Mouse (Mus musculus) liver, embryonic 15.5 days (tissue): ENCODE data around the gene Psmd14. TPM values are rescaled to one million over a fixed set of nuclear protein-coding genes. Genes with fewer than 3 reads are reported as not detected.
A peak's percentile ranks its signal among the peaks of the same experiment; 100 is the strongest.

Source experiments
- ATAC-seq: fragments of 200-750 bp; cut with Nextera tagmentation; 2 replicates; pipeline ENCODE4 v1.8.0; 2017; ENCODE audit warnings: moderate number of reproducible peaks, mild to moderate bottlenecking, moderate library complexity; ENCODE audit not compliant: insufficient read depth
- H3K27ac ChIP-seq: fragments of 300-500 bp; sonication (generic); replicated peaks from 2 replicates; pipeline ENCODE4 v1.5.1; 2015; ENCODE audit warnings: mild to moderate bottlenecking, inconsistent platforms
- H3K27me3 ChIP-seq: fragments of 300-500 bp; sonication (generic); 2 replicates; pipeline ENCODE4 v1.6.1; 2015; ENCODE audit warnings: mild to moderate bottlenecking, inconsistent platforms
- H3K36me3 ChIP-seq: fragments of 300-500 bp; sonication (generic); replicated peaks from 2 replicates; pipeline ENCODE4 v1.6.1; 2015; ENCODE audit warnings: moderate library complexity, mild to moderate bottlenecking, inconsistent platforms
- H3K4me1 ChIP-seq: fragments of 300-500 bp; sonication (generic); replicated peaks from 2 replicates; pipeline ENCODE4 v1.6.1; 2015; ENCODE audit warnings: inconsistent platforms
- H3K4me2 ChIP-seq: fragments of 300-500 bp; sonication (generic); 2 replicates; pipeline ENCODE4 v1.6.1; 2015; ENCODE audit warnings: moderate library complexity, mild to moderate bottlenecking, inconsistent platforms
- H3K4me3 ChIP-seq: fragments of 300-500 bp; sonication (generic); replicated peaks from 2 replicates; pipeline ENCODE4 v1.5.1; 2015; ENCODE audit warnings: mild to moderate bottlenecking, inconsistent platforms
- H3K9ac ChIP-seq: fragments of 300-500 bp; sonication (generic); 2 replicates; pipeline ENCODE4 v1.6.1; 2015; ENCODE audit warnings: moderate library complexity, mild to moderate bottlenecking, inconsistent platforms
- H3K9me3 ChIP-seq: fragments of 300-500 bp; sonication (generic); replicated peaks from 2 replicates; pipeline ENCODE4 v1.6.1; 2016; ENCODE audit warnings: inconsistent platforms
- WGBS: fragments of 180-500 bp; shearing (Covaris S2); methylation state at CpG from one replicate; pipeline ENCODE4 v1.1.7; 2015; ENCODE audit warnings: mixed read lengths; ENCODE audit not compliant: insufficient replicate concordance; 5-methylcytosine and 5-hydroxymethylcytosine counted together
- polyA plus RNA-seq: library from polyadenylated mRNA; unstranded; fragments of >200 nt; fragmentation: Nextera tagmentation; extraction: Ambion mirVana; gene quantifications from 2 replicates; pipeline ENCODE4 v1.2.1, GENCODE M21; 2015

Gene Psmd14
- polyA plus RNA-seq, 1 experiment from 2014 or later: 108 TPM

DNA sequence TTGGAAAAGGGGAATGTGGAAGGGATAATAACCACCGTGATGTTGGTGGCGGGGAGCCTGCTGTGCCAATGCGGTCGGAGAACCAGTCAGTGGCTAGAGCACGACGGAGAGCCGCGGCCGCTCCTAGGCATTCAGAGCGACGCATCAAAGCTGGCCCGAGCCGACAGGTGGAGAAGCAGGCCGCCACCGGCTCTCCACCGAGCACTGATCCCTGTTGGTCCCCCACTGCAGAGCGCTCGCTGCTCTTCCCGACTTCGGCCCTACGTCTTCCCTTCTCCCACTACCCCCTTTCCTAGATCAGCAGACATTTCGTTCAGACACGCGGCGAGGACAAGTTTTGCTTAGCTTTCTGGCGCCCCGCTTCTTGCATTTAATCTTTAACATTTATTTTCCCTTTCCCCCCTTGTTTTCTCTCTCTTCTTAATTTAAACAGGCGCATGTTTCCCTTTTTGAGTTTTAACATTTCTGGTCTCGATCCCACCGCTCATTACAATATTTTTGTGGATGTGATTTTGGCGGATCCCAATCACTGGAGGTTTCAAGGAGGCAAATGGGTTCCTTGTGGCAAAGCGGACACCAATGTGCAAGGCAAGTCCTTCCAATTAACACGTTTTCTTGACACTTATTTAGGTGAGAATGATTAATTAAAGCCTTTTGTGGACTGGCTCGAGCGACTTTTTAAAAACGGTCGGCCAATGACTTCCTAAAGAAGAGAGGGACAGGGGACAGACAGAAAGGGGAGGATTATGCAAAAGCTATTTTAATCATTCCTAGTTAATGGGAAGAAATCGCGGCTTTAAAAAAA lies 94.2 kb downstream of the Psmd14 start:
- ATAC-seq: no peak
- under 1% methylated on average over 39 of the region's 39 CpGs for WGBS
- H3K9me3 ChIP-seq: no peaks in the 10 kb centered on the region
- peaks cover 91% of the 10 kb centered on the region for H3K27me3 ChIP-seq
- no peak overlapping the region for H3K27ac ChIP-seq
- H3K4me1 ChIP-seq: peaks cover 5% of the 10 kb centered on the region; the same call in 1 of the 2 replicates
- H3K4me3 ChIP-seq: no peak overlapping the region
- H3K36me3 ChIP-seq: no peaks in the 10 kb centered on the region
- H3K9ac ChIP-seq: no peak overlapping the region
- H3K4me2 ChIP-seq: no peak overlapping the region

DNA sequence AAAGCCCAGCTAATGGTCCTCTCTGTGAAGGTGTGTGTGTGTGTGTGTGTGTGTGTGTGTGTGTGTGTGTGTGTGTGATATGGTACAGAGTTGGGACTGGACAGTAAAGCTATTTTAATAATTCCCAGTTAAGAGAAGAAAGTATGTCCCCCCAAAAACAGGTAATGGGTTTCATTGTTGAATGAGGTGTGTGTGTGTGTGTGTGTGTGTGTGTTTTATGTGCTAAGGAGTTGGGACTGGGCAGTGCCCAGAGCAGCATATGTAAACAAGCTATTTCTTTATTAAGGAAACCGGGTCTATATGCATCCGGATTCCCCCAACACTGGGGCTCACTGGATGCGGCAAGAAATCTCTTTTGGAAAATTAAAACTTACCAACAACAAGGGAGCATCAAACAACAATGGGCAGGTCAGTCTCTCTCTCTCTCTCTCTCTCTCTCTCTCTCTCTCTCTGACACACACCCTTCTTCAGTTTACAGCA lies 94.9 kb downstream of the Psmd14 start:
- H3K9me3 ChIP-seq: no peaks in the 10 kb centered on the region
- peaks cover 98% of the 10 kb centered on the region for H3K27me3 ChIP-seq
- WGBS: 3% methylated on average over 3 of the region's 3 CpGs
- H3K27ac ChIP-seq: no peak overlapping the region
- ATAC-seq: no peak
- H3K4me2 ChIP-seq: no peak overlapping the region
- no peaks in the 10 kb centered on the region for H3K36me3 ChIP-seq
- no peak overlapping the region for H3K9ac ChIP-seq
- peaks cover 7% of the 10 kb centered on the region; the same call in 1 of the 2 replicates for H3K4me1 ChIP-seq
- no peak overlapping the region for H3K4me3 ChIP-seq

DNA sequence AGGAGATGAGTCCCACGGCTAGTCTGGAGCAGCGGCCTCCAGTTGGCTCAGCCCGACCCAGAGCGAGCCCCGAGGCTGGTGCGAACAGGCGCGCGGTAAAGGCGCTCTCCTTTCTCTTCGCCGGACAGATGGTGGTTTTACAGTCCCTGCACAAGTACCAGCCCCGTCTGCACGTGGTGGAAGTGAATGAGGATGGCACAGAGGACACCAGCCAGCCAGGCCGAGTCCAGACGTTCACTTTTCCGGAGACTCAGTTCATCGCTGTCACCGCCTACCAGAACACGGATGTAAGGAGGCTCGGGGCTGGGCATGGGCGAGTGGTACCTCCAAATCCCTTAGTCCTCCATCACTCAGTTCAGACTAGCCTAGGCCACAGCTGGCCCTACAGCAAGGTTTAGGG lies 95.7 kb downstream of the Psmd14 start:
- Histone ChIP-seq H3K36me3 (no peaks in the 10 kb centered on the region), H3K27me3 (peaks cover 98% of the 10 kb centered on the region), H3K4me2 (no peak overlapping the region), H3K9me3 (no peaks in the 10 kb centered on the region), H3K4me3 (no peak overlapping the region), H3K27ac (no peak overlapping the region), H3K9ac (no peak overlapping the region), H3K4me1 (peaks cover 14% of the 10 kb centered on the region)
- 1% methylated on average over 22 of the region's 22 CpGs for WGBS
- ATAC-seq: no peak

DNA sequence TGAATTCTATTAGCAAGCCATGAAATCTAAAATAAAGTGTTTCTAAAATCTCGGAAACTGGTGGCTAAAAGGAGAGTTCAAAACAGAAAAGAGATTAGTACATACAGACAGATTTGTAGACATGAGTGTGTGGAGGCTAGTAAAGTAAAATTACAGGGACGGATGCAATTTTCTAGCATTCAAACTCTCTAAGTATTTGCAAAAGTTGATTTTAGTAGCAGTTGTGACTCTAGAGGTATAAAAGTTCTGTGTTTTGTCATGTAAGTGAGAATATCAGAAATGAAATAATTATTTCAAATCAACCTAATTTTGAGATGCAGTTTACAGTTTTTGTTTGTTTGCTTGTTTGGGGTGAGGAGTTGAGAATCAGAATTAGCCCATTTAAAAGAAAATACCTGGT lies 96.3 kb downstream of the Psmd14 start:
- H3K4me2 ChIP-seq: no peak overlapping the region
- ATAC-seq: no peak
- H3K27me3 ChIP-seq: peaks cover 98% of the 10 kb centered on the region
- no peak overlapping the region for H3K9ac ChIP-seq
- H3K9me3 ChIP-seq: no peaks in the 10 kb centered on the region
- no peak overlapping the region for H3K27ac ChIP-seq
- no peaks in the 10 kb centered on the region for H3K36me3 ChIP-seq
- H3K4me1 ChIP-seq: peaks cover 17% of the 10 kb centered on the region
- WGBS: 20% methylated on average over 2 of the region's 2 CpGs
- no peak overlapping the region for H3K4me3 ChIP-seq

DNA sequence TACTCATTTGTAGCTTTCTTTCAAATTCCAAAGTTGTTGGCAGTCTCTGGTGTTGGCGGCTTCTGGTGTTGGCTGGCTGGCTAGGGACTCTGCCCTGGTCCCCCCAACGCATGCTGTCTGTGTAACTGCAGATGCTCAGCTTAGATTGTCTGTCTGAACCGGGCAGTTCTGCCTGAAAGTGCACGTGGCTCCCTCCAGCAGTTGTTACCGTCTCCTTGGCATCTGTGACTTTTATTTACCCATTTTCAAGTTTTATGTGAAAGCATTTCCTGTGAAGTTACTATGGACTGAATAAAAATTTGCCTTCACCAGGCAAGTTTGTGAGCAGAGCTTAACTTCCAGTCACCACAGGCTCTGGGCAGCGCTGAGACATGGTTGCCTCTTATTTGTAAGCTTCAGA lies 97.3 kb downstream of the Psmd14 start:
- H3K9me3 ChIP-seq: no peaks in the 10 kb centered on the region
- no peaks in the 10 kb centered on the region for H3K36me3 ChIP-seq
- H3K27ac ChIP-seq: no peak overlapping the region
- no peak for ATAC-seq
- H3K4me3 ChIP-seq: no peak overlapping the region
- no peak overlapping the region for H3K4me2 ChIP-seq
- no peak overlapping the region for H3K9ac ChIP-seq
- H3K27me3 ChIP-seq: peaks cover 98% of the 10 kb centered on the region
- 2% methylated on average over 6 of the region's 6 CpGs for WGBS
- peaks cover 12% of the 10 kb centered on the region for H3K4me1 ChIP-seq

- H3K4me3 ChIP-seq: no peak overlapping the region
Observed at GRCm38 (mm10) chr2:61809381-61809780, 97.9 kb downstream of the Psmd14 start.

DNA sequence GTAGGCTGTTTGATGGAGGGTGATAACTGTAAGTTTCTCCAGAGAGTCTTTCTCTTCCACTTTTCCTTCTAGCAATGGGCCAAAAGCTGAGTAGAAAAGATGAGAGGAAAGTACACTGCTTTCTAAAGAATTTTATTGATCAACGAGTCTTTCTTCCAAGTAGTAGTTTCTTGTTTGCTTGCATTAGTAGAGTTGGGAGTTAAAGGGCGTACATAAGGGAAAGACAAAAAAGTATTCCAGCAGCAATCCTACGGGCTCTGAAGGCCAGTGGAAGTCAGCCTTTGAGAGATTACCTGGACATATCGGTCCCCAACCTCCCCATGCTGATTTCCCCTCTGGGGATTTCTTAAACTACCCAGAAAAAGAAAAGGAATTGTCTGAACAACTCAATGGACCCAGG lies 99.3 kb downstream of the Psmd14 start:
- H3K4me1 ChIP-seq: peaks cover 22% of the 10 kb centered on the region
- no peak overlapping the region for H3K9ac ChIP-seq
- no peak for ATAC-seq
- H3K27me3 ChIP-seq: peaks cover 98% of the 10 kb centered on the region
- H3K9me3 ChIP-seq: no peaks in the 10 kb centered on the region
- H3K36me3 ChIP-seq: no peaks in the 10 kb centered on the region
- H3K4me2 ChIP-seq: no peak overlapping the region
- 21% methylated on average over 4 of the region's 4 CpGs for WGBS
- H3K4me3 ChIP-seq: no peak overlapping the region
- no peak overlapping the region for H3K27ac ChIP-seq

More at GRCm38 (mm10) chr2:61809381-61809780, 97.9 kb downstream of the Psmd14 start:
- Histone ChIP-seq H3K36me3 (no peaks in the 10 kb centered on the region), H3K4me2 (no peak overlapping the region), H3K9me3 (no peaks in the 10 kb centered on the region), H3K27me3 (peaks cover 98% of the 10 kb centered on the region), H3K4me1 (peaks cover 11% of the 10 kb centered on the region), H3K9ac (no peak overlapping the region), H3K27ac (no peak overlapping the region)
- WGBS: 2% methylated on average over 1 of the region's 1 CpGs
- ATAC-seq: no peak

DNA sequence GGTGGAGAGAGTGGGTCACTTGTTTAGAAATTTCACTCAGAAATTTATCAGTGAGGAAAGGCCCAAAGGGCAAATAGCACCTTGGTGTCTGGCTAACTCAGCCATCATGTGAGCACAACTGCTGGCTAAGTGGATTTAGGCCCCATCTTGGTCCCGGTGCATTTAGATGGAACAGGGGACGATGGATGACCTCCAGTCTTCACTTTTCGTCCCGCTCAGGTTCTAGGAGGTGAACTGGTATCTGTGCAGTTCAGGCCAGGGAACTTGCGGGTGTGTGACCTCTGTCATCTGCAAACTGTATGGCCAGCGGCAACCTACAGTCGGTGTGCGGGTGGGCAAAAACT lies 99.6 kb downstream of the Psmd14 start:
- no peak overlapping the region for H3K27ac ChIP-seq
- peak overlapping the region; percentile 43; the same call in 1 of the 2 replicates for H3K4me3 ChIP-seq
- H3K4me1 ChIP-seq: peaks cover 24% of the 10 kb centered on the region
- H3K9me3 ChIP-seq: no peaks in the 10 kb centered on the region
- peak overlapping the region; percentile 66; the same call in 1 of the 2 replicates for H3K4me2 ChIP-seq
- no peak overlapping the region for H3K9ac ChIP-seq
- ATAC-seq: no peak
- WGBS: 11% methylated on average over 8 of the region's 8 CpGs
- peaks cover 98% of the 10 kb centered on the region for H3K27me3 ChIP-seq
- H3K36me3 ChIP-seq: no peaks in the 10 kb centered on the region

DNA sequence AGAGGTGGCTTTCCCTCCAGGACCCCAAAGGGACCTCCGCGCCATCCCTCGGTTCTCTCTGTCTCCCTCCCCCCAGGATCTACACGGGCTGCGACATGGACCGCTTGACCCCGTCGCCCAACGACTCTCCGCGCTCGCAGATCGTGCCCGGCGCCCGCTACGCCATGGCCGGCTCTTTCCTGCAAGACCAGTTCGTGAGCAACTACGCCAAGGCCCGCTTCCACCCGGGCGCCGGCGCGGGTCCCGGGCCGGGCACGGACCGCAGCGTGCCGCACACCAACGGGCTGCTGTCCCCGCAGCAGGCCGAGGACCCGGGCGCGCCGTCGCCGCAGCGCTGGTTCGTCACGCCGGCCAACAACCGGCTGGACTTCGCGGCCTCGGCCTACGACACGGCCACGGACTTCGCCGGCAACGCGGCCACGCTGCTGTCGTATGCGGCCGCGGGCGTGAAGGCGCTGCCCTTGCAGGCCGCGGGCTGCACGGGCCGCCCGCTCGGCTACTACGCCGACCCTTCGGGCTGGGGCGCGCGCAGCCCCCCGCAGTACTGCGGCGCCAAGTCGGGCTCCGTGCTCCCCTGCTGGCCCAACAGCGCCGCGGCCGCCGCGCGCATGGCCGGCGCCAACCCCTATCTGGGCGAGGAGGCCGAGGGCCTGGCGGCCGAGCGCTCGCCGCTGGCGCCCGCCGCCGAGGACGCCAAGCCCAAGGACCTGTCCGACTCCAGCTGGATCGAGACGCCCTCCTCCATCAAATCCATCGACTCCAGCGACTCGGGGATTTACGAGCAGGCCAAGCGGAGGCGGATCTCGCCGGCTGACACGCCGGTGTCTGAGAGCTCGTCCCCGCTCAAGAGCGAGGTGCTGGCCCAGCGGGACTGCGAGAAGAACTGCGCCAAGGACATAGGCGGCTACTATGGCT lies 100.3 kb downstream of the Psmd14 start:
- under 1% methylated on average over 121 of the region's 121 CpGs for WGBS
- no peak overlapping the region for H3K27ac ChIP-seq
- H3K9me3 ChIP-seq: no peaks in the 10 kb centered on the region
- no peaks in the 10 kb centered on the region for H3K36me3 ChIP-seq
- H3K27me3 ChIP-seq: peaks cover 98% of the 10 kb centered on the region
- peaks cover 24% of the 10 kb centered on the region for H3K4me1 ChIP-seq
- peak overlapping the region; percentile 66 for H3K4me2 ChIP-seq
- H3K4me3 ChIP-seq: peak overlapping the region; percentile 43
- H3K9ac ChIP-seq: no peak overlapping the region
- peak; percentile 37; the same call in 1 of the 2 replicates for ATAC-seq

DNA sequence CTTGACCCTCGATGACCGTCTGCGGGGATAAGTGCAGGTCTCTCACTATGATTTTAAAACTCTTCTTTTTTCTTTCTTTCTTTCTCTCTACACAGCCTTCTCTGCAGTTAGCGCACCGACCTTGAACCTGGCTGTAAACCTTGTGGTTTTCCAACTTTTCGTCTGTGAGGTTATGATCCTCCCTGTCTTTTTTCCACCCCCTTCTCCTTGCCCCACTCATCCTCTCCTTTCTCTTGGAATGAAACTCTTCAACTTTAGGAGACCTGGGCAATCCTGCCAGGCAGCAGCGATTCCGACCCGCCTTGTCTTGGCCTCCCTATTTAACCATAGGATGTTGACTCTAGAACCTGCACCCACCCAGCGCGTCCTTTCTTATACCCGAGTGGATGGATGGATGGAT lies 101.0 kb downstream of the Psmd14 start:
- whole genome bisulfite sequencing: 2% methylated on average over 12 of the region's 12 CpGs
- Histone ChIP-seq H3K9me3 (no peaks in the 10 kb centered on the region), H3K4me3 (peak overlapping the region; percentile 43), H3K27ac (no peak overlapping the region), H3K4me2 (peak overlapping the region; percentile 66), H3K27me3 (peaks cover 96% of the 10 kb centered on the region), H3K36me3 (no peaks in the 10 kb centered on the region), H3K4me1 (peaks cover 24% of the 10 kb centered on the region), H3K9ac (no peak overlapping the region)
- no peak for ATAC-seq

GRCm38 (mm10) chr2:61813106-61813505 lies 101.6 kb downstream of the Psmd14 start:
- H3K36me3 ChIP-seq: no peaks in the 10 kb centered on the region
- H3K27me3 ChIP-seq: peaks cover 96% of the 10 kb centered on the region
- H3K4me2 ChIP-seq: no peak overlapping the region
- H3K9me3 ChIP-seq: no peaks in the 10 kb centered on the region
- H3K4me1 ChIP-seq: peaks cover 24% of the 10 kb centered on the region
- no peak overlapping the region for H3K4me3 ChIP-seq
- H3K27ac ChIP-seq: no peak overlapping the region
- H3K9ac ChIP-seq: no peak overlapping the region
- no peak for ATAC-seq
- 6% methylated on average over 6 of the region's 6 CpGs for WGBS
